ENCODE assay signal across 19 mouse cellular contexts in the genomic region with DNA sequence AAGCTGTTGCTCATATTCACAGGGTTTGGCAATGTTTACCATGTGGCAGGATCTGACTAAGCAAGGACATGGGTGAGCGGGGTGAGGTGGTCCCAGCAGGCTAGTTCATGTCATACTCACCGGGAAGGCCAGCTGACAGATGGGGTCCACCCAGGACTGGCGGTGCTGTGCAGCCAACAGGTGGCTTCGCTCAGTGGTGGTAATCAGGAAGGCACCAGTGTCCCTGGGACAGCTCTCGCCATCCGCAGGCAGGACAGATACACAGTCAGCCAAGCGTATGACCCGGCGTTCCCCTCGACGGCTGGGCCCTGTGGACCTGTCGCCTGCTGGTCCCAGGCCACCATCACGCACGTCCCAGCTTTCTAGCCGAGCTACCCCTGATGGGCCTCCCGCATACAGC. TPM values are rescaled to one million over a fixed set of nuclear protein-coding genes. Genes with fewer than 3 reads are reported as not detected.
DNase-seq lines count a peak whose midpoint lies in the region; TF ChIP-seq lines count a peak whose summit lies in the region.
"Had no signal": no experiment of that assay in that cellular context is flagged by ENCODE, and none has a peak within 500 bp of the region (broad histone marks: within the 10 kb centered on the region; RNA-seq: fewer than 3 reads in every experiment).

No protein-coding gene starts in this region.

- H3K36me3 ChIP-seq in liver, adult 2 months (ENCODE audit: control insufficient read depth, insufficient read depth, low read length), result no peaks in the 10 kb centered on the region; the same call in 1 of the 2 replicates
- H3K36me3 ChIP-seq in macrophage (ENCODE audit: inconsistent target), result peaks cover 36% of the 10 kb centered on the region

- no peaks in the 10 kb centered on the region for H3K27me3 ChIP-seq in liver, adult 2 months (ENCODE audit: control insufficient read depth, insufficient read depth, low read length)
- H3K27me3 ChIP-seq: embryonic facial prominence, embryonic 12.5 days had no signal

- no peak for TF ChIP-seq POLR2A in liver, adult 2 months (IDR thresholded peaks at IDR 0.05; ENCODE audit: extremely low read depth, insufficient read depth, low read length)

- H3K9ac ChIP-seq in liver, adult 2 months (ENCODE audit: low read depth, low read length), result no peak overlapping the region
- H3K9ac ChIP-seq: embryonic facial prominence, embryonic 12.5 days; lung, embryonic 14.5 days had no signal

- no peak overlapping the region for H3K4me3 ChIP-seq in gastrocnemius, adult 2 months
- H3K4me3 ChIP-seq in liver, adult 2 months (ENCODE audit: insufficient read depth, low read depth, low read length), result peak overlapping the region; percentile 2; the same call in 1 of the 2 replicates
- H3K4me3 ChIP-seq in brown adipose tissue, adult 24 weeks (ENCODE audit: insufficient read depth, low read depth, low read length), result no peak overlapping the region; the same call in 1 of the 2 replicates
- peak overlapping the region; percentile 66 for H3K4me3 ChIP-seq in macrophage (ENCODE audit: inconsistent target)
- H3K4me3 ChIP-seq: embryonic facial prominence, embryonic 12.5 days; heart, embryonic 10.5 days had no signal

- no peak for DNase-seq in gastrocnemius, adult 2 months
- no peak for DNase-seq in gastrocnemius, adult 18-20 months (ENCODE audit: low spot score)
- no peak for DNase-seq in liver, adult 2 months (ENCODE audit: extremely low read depth, low read depth, low spot score)
- DNase-seq in liver, result no peak
- no peak for DNase-seq in adipocyte (ENCODE audit: low spot score)
- DNase-seq in lung, postnatal 36 days, result no peak
- DNase-seq: adrenal gland, postnatal 14 days; cerebellum, adult 8-10 months; gastrocnemius, postnatal 10 days; heart, postnatal 10 days; kidney, adult 11 months; kidney, postnatal 10 days; lung, embryonic 14.5 days; thymus, adult 18-20 months had no signal

- no peak for TF ChIP-seq CTCF in gastrocnemius, adult 2 months (IDR thresholded peaks at IDR 0.05)
- TF ChIP-seq CTCF in liver, adult 2 months (IDR thresholded peaks at IDR 0.05; ENCODE audit: low read depth, low read length), result no peak

- 91% methylated on average over 16 of the region's 16 CpGs for WGBS in liver, adult 2 months
- 74% methylated on average over 16 of the region's 16 CpGs for WGBS in macrophage (ENCODE audit: missing documents)

- peak overlapping the region; percentile 57; the same call in 1 of the 2 replicates for H3K27ac ChIP-seq in gastrocnemius, adult 2 months
- H3K27ac ChIP-seq in liver, adult 2 months (replicated peaks; ENCODE audit: insufficient read depth, low read depth, low read length), result no peak overlapping the region
- peak overlapping the region; percentile 16; the same call in 1 of the 2 replicates for H3K27ac ChIP-seq in brown adipose tissue, adult 24 weeks (replicated peaks; ENCODE audit: low read depth, low read length)
- H3K27ac ChIP-seq in macrophage, result peak overlapping the region; percentile 76
- H3K27ac ChIP-seq: embryonic facial prominence, embryonic 12.5 days; heart, embryonic 10.5 days; hindbrain, postnatal 0 days had no signal

- intact Hi-C loops in gastrocnemius, adult 2 months (cut with DNase I), result no loop called here

- H3K4me1 ChIP-seq in liver, adult 2 months (ENCODE audit: control insufficient read depth, insufficient read depth, low read length), result peaks cover 8% of the 10 kb centered on the region
- peaks cover 7% of the 10 kb centered on the region for H3K4me1 ChIP-seq in brown adipose tissue, adult 24 weeks (ENCODE audit: control insufficient read depth, insufficient read depth, insufficient read length, low read length)
- H3K4me1 ChIP-seq: embryonic facial prominence, embryonic 12.5 days had no signal

- H3K79me2 ChIP-seq in liver, adult 2 months (ENCODE audit: control insufficient read depth, insufficient read depth, low read length), result no peaks in the 10 kb centered on the region
- peaks cover 19% of the 10 kb centered on the region; the same call in 1 of the 2 replicates for H3K79me2 ChIP-seq in macrophage (ENCODE audit: inconsistent target)

RNA-seq across cellular contexts. Expression of a gene that starts 1.9 kb away (rescaled TPM):
- total RNA-seq in gastrocnemius, adult 2 months (2021), result 1 to 10 TPM in 1 of 2 experiments, under 1 TPM in 1; 0.77 to 1.5 TPM
- 1 to 10 TPM in 1 of 2 experiments, under 1 TPM in 1; 0.93 to 1.0 TPM for total RNA-seq in gastrocnemius, adult 18-20 months (2021)
- total RNA-seq in liver, adult 2 months (2014; rRNA removed), result 0.46 and 0.94 TPM in 2 replicates
- polyA plus RNA-seq in liver, adult 2 months (2012; rRNA removed), result 2.5 and 5.2 TPM in 2 replicates
- polyA plus RNA-seq in brown adipose tissue, adult 24 weeks (2012; ENCODE audit: insufficient read depth, insufficient read length, missing spikeins), result 1.3 and 2.4 TPM in 2 replicates
- 100 to 1,000 TPM in 3 of 26 experiments, 10 to 100 TPM in 21, 1 to 10 TPM in 2; 4.8 to 111 (median 39.0) TPM for total RNA-seq in macrophage (2018; cell fraction: chromatin; rRNA removed)
- 10 to 100 TPM in 24 of 26 experiments, 1 to 10 TPM in 2; 5.7 to 53.2 (median 22.6) TPM for total RNA-seq in macrophage (2018; cell fraction: cytosol; rRNA removed)
- total RNA-seq in macrophage (2018; cell fraction: nucleus; rRNA removed), result 100 to 1,000 TPM in 2 of 26 experiments, 10 to 100 TPM in 22, 1 to 10 TPM in 2; 5.9 to 112 (median 36.9) TPM
- 6.1 to 22.8 TPM (median 15.9 TPM) in 3 replicates for polyA plus RNA-seq in macrophage (2018)

RNA-seq across cellular contexts. Expression of a gene that starts 9.2 kb away (rescaled TPM):
- 10 to 100 TPM; 10.6 to 11.5 TPM for total RNA-seq in gastrocnemius, adult 2 months (2021)
- total RNA-seq in gastrocnemius, adult 18-20 months (2021), result 10 to 100 TPM in 1 of 2 experiments, 1 to 10 TPM in 1; 9.1 to 12.0 TPM
- total RNA-seq in liver, adult 2 months (2014; rRNA removed), result 30.1 and 35.4 TPM in 2 replicates
- 38.8 and 39.9 TPM in 2 replicates for polyA plus RNA-seq in liver, adult 2 months (2012; rRNA removed)
- 16.0 and 17.6 TPM in 2 replicates for polyA plus RNA-seq in brown adipose tissue, adult 24 weeks (2012; ENCODE audit: insufficient read depth, insufficient read length, missing spikeins)
- total RNA-seq in macrophage (2018; cell fraction: chromatin; rRNA removed), result 10 to 100 TPM; 19.8 to 71.7 (median 52.5) TPM
- total RNA-seq in macrophage (2018; cell fraction: cytosol; rRNA removed), result 10 to 100 TPM; 17.2 to 29.8 (median 24.8) TPM
- 10 to 100 TPM; 12.5 to 45.6 (median 25.3) TPM for total RNA-seq in macrophage (2018; cell fraction: nucleus; rRNA removed)
- polyA plus RNA-seq in macrophage (2018), result 26.5 to 32.5 TPM (median 27.1 TPM) in 3 replicates

RNA-seq across cellular contexts. Expression of a gene that starts 13.7 kb away (rescaled TPM):
- 100 to 1,000 TPM; 424 to 537 TPM for total RNA-seq in gastrocnemius, adult 2 months (2021)
- total RNA-seq in gastrocnemius, adult 18-20 months (2021), result 100 to 1,000 TPM; 450 to 533 TPM
- 3.6 and 6.4 TPM in 2 replicates for total RNA-seq in liver, adult 2 months (2014; rRNA removed)
- polyA plus RNA-seq in liver, adult 2 months (2012; rRNA removed), result 6.7 and 10.2 TPM in 2 replicates
- 8.0 and 16.1 TPM in 2 replicates for polyA plus RNA-seq in brown adipose tissue, adult 24 weeks (2012; ENCODE audit: insufficient read depth, insufficient read length, missing spikeins)
- total RNA-seq in macrophage (2018; cell fraction: chromatin; rRNA removed), result 10 to 100 TPM in 3 of 26 experiments, 1 to 10 TPM in 18, under 1 TPM in 2, not detected in 3; 0.32 to 17.4 (median 2.7) TPM
- total RNA-seq in macrophage (2018; cell fraction: cytosol; rRNA removed), result 1 to 10 TPM in 3 of 26 experiments, under 1 TPM in 23; 0.25 to 1.3 (median 0.58) TPM
- 1 to 10 TPM in 15 of 26 experiments, under 1 TPM in 9, not detected in 2; 0.38 to 7.1 (median 1.2) TPM for total RNA-seq in macrophage (2018; cell fraction: nucleus; rRNA removed)
- 0.40 to 3.3 TPM (median 0.44 TPM) in 3 replicates for polyA plus RNA-seq in macrophage (2018)

RNA-seq across cellular contexts. Expression of a gene that starts 39.3 kb away (rescaled TPM):
- 1 to 10 TPM; 4.9 to 7.7 TPM for total RNA-seq in gastrocnemius, adult 2 months (2021)
- 1 to 10 TPM; 4.0 to 6.2 TPM for total RNA-seq in gastrocnemius, adult 18-20 months (2021)
- total RNA-seq in liver, adult 2 months (2014; rRNA removed), result 0.65 and 0.81 TPM in 2 replicates
- 2.1 and 2.3 TPM in 2 replicates for polyA plus RNA-seq in liver, adult 2 months (2012; rRNA removed)
- 7.6 and 8.3 TPM in 2 replicates for polyA plus RNA-seq in brown adipose tissue, adult 24 weeks (2012; ENCODE audit: insufficient read depth, insufficient read length, missing spikeins)
- total RNA-seq in macrophage (2018; cell fraction: chromatin; rRNA removed), result 10 to 100 TPM in 1 of 26 experiments, 1 to 10 TPM in 2, under 1 TPM in 1, not detected in 22; 0.74 to 11.0 (median 1.5) TPM
- under 1 TPM in 4 of 26 experiments, not detected in 22; 0.05 to 0.13 (median 0.10) TPM for total RNA-seq in macrophage (2018; cell fraction: cytosol; rRNA removed)
- total RNA-seq in macrophage (2018; cell fraction: nucleus; rRNA removed), result 1 to 10 TPM in 2 of 26 experiments, under 1 TPM in 1, not detected in 23; 0.23 to 1.5 (median 1.1) TPM
- 0.10 TPM in 1 of 3 replicates, not detected in the others for polyA plus RNA-seq in macrophage (2018)

RNA-seq across cellular contexts. Expression of a gene that starts 43.7 kb away (rescaled TPM):
- total RNA-seq in gastrocnemius, adult 2 months (2021), result 10 to 100 TPM; 14.4 to 16.6 TPM
- total RNA-seq in gastrocnemius, adult 18-20 months (2021), result 10 to 100 TPM in 1 of 2 experiments, 1 to 10 TPM in 1; 9.6 to 10.1 TPM
- total RNA-seq in liver, adult 2 months (2014; rRNA removed), result 11.1 and 11.7 TPM in 2 replicates
- polyA plus RNA-seq in liver, adult 2 months (2012; rRNA removed), result 39.9 and 67.8 TPM in 2 replicates
- polyA plus RNA-seq in brown adipose tissue, adult 24 weeks (2012; ENCODE audit: insufficient read depth, insufficient read length, missing spikeins), result 4.4 and 9.7 TPM in 2 replicates
- total RNA-seq in macrophage (2018; cell fraction: chromatin; rRNA removed), result 100 to 1,000 TPM in 25 of 26 experiments, 10 to 100 TPM in 1; 86.4 to 300 (median 175) TPM
- total RNA-seq in macrophage (2018; cell fraction: cytosol; rRNA removed), result 10 to 100 TPM in 9 of 26 experiments, 1 to 10 TPM in 17; 2.3 to 18.1 (median 8.0) TPM
- total RNA-seq in macrophage (2018; cell fraction: nucleus; rRNA removed), result 100 to 1,000 TPM in 12 of 26 experiments, 10 to 100 TPM in 14; 43.5 to 203 (median 99.4) TPM
- polyA plus RNA-seq in macrophage (2018), result 11.7 to 25.1 TPM (median 12.9 TPM) in 3 replicates

Comparison
In these comparisons a context has a peak if more than half of its experiments do, and no peak if none do; other contexts are left out.
1. H3K4me3 ChIP-seq: peak in liver, adult 2 months (single experiment) and macrophage (single experiment); none in gastrocnemius, adult 2 months (single experiment) and brown adipose tissue, adult 24 weeks (single experiment).
2. RNA of a gene that starts 13.7 kb away (total RNA-seq): 424 to 537 TPM in gastrocnemius, adult 2 months and 450 to 533 TPM in gastrocnemius, adult 18-20 months; 3.6 to 6.4 TPM in liver, adult 2 months; every median in the first group is over 10 times any median in the second.